Mouse (Mus musculus): ENCODE results near the gene Zfp775. TPM values are rescaled to one million over a fixed set of nuclear protein-coding genes. Genes with fewer than 3 reads are reported as not detected.
"Not testable (repeated sequence)": the region's sequence is repeated elsewhere in the genome, so short reads cannot be mapped to it uniquely, and the experiment has no call there.

Gene Zfp775
- total RNA-seq, 2 experiments from 2014 or later: 0.45 to 1.8 TPM

- no peak for ATAC-seq (ENCODE audit: poor library complexity, severe bottlenecking)
Observed at GRCm38 (mm10) chr6:48589194-48589750, 12.6 kb upstream of the Zfp775 start, which contains the start of gene Gm45021. Gene Gm45021, plus strand, starts transcription at chr6:48589610.

GRCm38 (mm10) chr6:48591221-48591845, 10.5 kb upstream of the Zfp775 start:
- no peak for ATAC-seq (ENCODE audit: poor library complexity, severe bottlenecking)

GRCm38 (mm10) chr6:48591871-48592270, 10.0 kb upstream of the Zfp775 start:
- no peak for ATAC-seq (ENCODE audit: poor library complexity, severe bottlenecking)

- peak; percentile 82 for ATAC-seq (ENCODE audit: poor library complexity, severe bottlenecking)
Observed at GRCm38 (mm10) chr6:48593158-48594042, 8.5 kb upstream of the Zfp775 start, which contains the start of the genes Repin1 and Gm44965. Gene Repin1, plus strand, starts transcription at chr6:48593883. Gene Gm44965, plus strand, starts transcription at chr6:48593941.

GRCm38 (mm10) chr6:48594043-48594738, 7.7 kb upstream of the Zfp775 start:
- peak; percentile 17; the same call in 1 of the 2 replicates for ATAC-seq (ENCODE audit: poor library complexity, severe bottlenecking)

- no peak for ATAC-seq (ENCODE audit: poor library complexity, severe bottlenecking)
Observed at GRCm38 (mm10) chr6:48595278-48595677, 6.6 kb upstream of the Zfp775 start.

GRCm38 (mm10) chr6:48596545-48597232, 5.2 kb upstream of the Zfp775 start:
- no peak for ATAC-seq (ENCODE audit: poor library complexity, severe bottlenecking)

- ATAC-seq (ENCODE audit: poor library complexity, severe bottlenecking): no peak
Observed at GRCm38 (mm10) chr6:48597233-48597625, 4.6 kb upstream of the Zfp775 start.

GRCm38 (mm10) chr6:48600594-48600993, 1.3 kb upstream of the Zfp775 start:
- no peak for ATAC-seq (ENCODE audit: poor library complexity, severe bottlenecking)

- ATAC-seq (ENCODE audit: poor library complexity, severe bottlenecking): peak; percentile 57
Observed at GRCm38 (mm10) chr6:48602080-48602741, 348 bp downstream of the Zfp775 start.

- no peak for ATAC-seq (ENCODE audit: poor library complexity, severe bottlenecking)
Observed at GRCm38 (mm10) chr6:48608124-48608523, 6.3 kb downstream of the Zfp775 start.

GRCm38 (mm10) chr6:48609512-48609911, 7.6 kb downstream of the Zfp775 start:
- ATAC-seq (ENCODE audit: poor library complexity, severe bottlenecking): no peak

- ATAC-seq (ENCODE audit: poor library complexity, severe bottlenecking): no peak
Observed at GRCm38 (mm10) chr6:48610657-48611056, 8.8 kb downstream of the Zfp775 start.

- no peak for ATAC-seq (ENCODE audit: poor library complexity, severe bottlenecking)
Observed at GRCm38 (mm10) chr6:48613464-48613863, 11.6 kb downstream of the Zfp775 start.

GRCm38 (mm10) chr6:48614756-48615155, 12.9 kb downstream of the Zfp775 start:
- no peak for ATAC-seq (ENCODE audit: poor library complexity, severe bottlenecking)

- no peak for ATAC-seq (ENCODE audit: poor library complexity, severe bottlenecking)
Observed at GRCm38 (mm10) chr6:48620031-48620430, 18.2 kb downstream of the Zfp775 start.

- not testable (repeated sequence) for ATAC-seq (ENCODE audit: poor library complexity, severe bottlenecking)
Observed at GRCm38 (mm10) chr6:48622186-48622843, 20.5 kb downstream of the Zfp775 start.

- ATAC-seq (ENCODE audit: poor library complexity, severe bottlenecking): no peak
Observed at GRCm38 (mm10) chr6:48623460-48623859, 21.6 kb downstream of the Zfp775 start.

- no peak for ATAC-seq (ENCODE audit: poor library complexity, severe bottlenecking)
Observed at GRCm38 (mm10) chr6:48626464-48626863, 24.6 kb downstream of the Zfp775 start, which contains the start of gene AI854703. Gene AI854703, plus strand, starts transcription at chr6:48626764.
